In genomic region chr3:138029351-138029750, GRCm38 (mm10) we compare ENCODE assay signal across 11 mouse cellular contexts. TPM values are rescaled to one million over a fixed set of nuclear protein-coding genes. Genes with fewer than 3 reads are reported as not detected.
DNase-seq lines count a peak whose midpoint lies in the region; ATAC-seq lines count a peak whose summit lies in the region.
"Had no signal": no experiment of that assay in that cellular context is flagged by ENCODE, and none has a peak within 500 bp of the region (broad histone marks: within the 10 kb centered on the region; RNA-seq: fewer than 3 reads in every experiment).

No protein-coding gene starts in this region.

- H3K4me2 ChIP-seq in hindbrain, embryonic 13.5 days, result no peak overlapping the region
- H3K4me2 ChIP-seq: limb, embryonic 12.5 days had no signal

- DNase-seq in layer of hippocampus, adult 9-11 months, result peak; percentile 32
- no peak for DNase-seq in layer of hippocampus, adult 9-10 months (ENCODE audit: low spot score)
- DNase-seq in adrenal gland, adult 18-20 months (ENCODE audit: low spot score in 2 of 2), result peak; percentile 35 to 46
- DNase-seq in cerebellum, adult 9-11 months, result peak; percentile 86
- DNase-seq in heart, postnatal 4 days, result peak; percentile 47
- no peak for DNase-seq in embryo, embryonic 10.5 days (ENCODE audit: low spot score)
- DNase-seq in embryo, embryonic 10 days (ENCODE audit: low spot score), result no peak
- DNase-seq: forebrain, postnatal 0 days had no signal

- no peaks in the 10 kb centered on the region for H3K36me3 ChIP-seq in hindbrain, embryonic 13.5 days
- H3K36me3 ChIP-seq: limb, embryonic 12.5 days had no signal

- H3K9ac ChIP-seq in hindbrain, embryonic 13.5 days, result no peak overlapping the region
- H3K9ac ChIP-seq: forebrain, postnatal 0 days; limb, embryonic 12.5 days had no signal

- no peak overlapping the region for H3K27ac ChIP-seq in hindbrain, embryonic 13.5 days
- H3K27ac ChIP-seq: limb, embryonic 12.5 days had no signal

- no peaks in the 10 kb centered on the region for H3K9me3 ChIP-seq in hindbrain, embryonic 13.5 days
- H3K9me3 ChIP-seq: limb, embryonic 12.5 days had no signal

- 90% methylated on average over 5 of the region's 5 CpGs for WGBS in hindbrain, embryonic 13.5 days

- H3K27me3 ChIP-seq in hindbrain, embryonic 13.5 days, result no peaks in the 10 kb centered on the region
- H3K27me3 ChIP-seq: limb, embryonic 12.5 days had no signal

- H3K4me3 ChIP-seq in hindbrain, embryonic 13.5 days, result no peak overlapping the region
- H3K4me3 ChIP-seq: limb, embryonic 12.5 days had no signal

- H3K4me1 ChIP-seq in hindbrain, embryonic 13.5 days (replicated peaks), result no peaks in the 10 kb centered on the region
- H3K4me1 ChIP-seq: limb, embryonic 12.5 days had no signal

- ATAC-seq in hindbrain, embryonic 13.5 days (ENCODE audit: low FRiP score), result no peak
- ATAC-seq: activated CD4-positive, CD25-positive, alpha-beta regulatory T cell, adult 4 months; forebrain, postnatal 0 days had no signal

RNA-seq across cellular contexts. Expression of gene 1110002E22Rik, which starts 35.5 kb away (rescaled TPM):
- under 1 TPM; 0.07 to 0.10 TPM for total RNA-seq in adrenal gland, adult 18-20 months (2021)
- 10 to 100 TPM; 56.0 to 60.4 TPM for total RNA-seq in heart, postnatal 4 days (2021)
- polyA plus RNA-seq in hindbrain, embryonic 13.5 days (2015; fragmentation: Nextera tagmentation; extraction: Ambion mirVana), result 0.12 and 0.18 TPM in 2 replicates
- polyA plus RNA-seq: activated CD4-positive, CD25-positive, alpha-beta regulatory T cell, adult 4 months had no signal

RNA-seq across cellular contexts. Expression of gene Gm5105, which starts 37.8 kb away (rescaled TPM):
- not detected for total RNA-seq in adrenal gland, adult 18-20 months (2021)
- total RNA-seq in heart, postnatal 4 days (2021), result 1 to 10 TPM in 1 of 2 experiments, under 1 TPM in 1; 0.48 to 1.0 TPM
- 0.12 TPM in 1 of 2 replicates, not detected in the other for polyA plus RNA-seq in hindbrain, embryonic 13.5 days (2015; fragmentation: Nextera tagmentation; extraction: Ambion mirVana)
- polyA plus RNA-seq: activated CD4-positive, CD25-positive, alpha-beta regulatory T cell, adult 4 months had no signal

RNA-seq across cellular contexts. Expression of gene Dapp1, which starts 48.0 kb away (rescaled TPM):
- total RNA-seq in adrenal gland, adult 18-20 months (2021), result 1 to 10 TPM; 2.9 to 4.5 TPM
- total RNA-seq in heart, postnatal 4 days (2021), result 1 to 10 TPM; 7.6 to 7.8 TPM
- polyA plus RNA-seq in hindbrain, embryonic 13.5 days (2015; fragmentation: Nextera tagmentation; extraction: Ambion mirVana), result 1.8 and 1.9 TPM in 2 replicates

Comparison
In these comparisons a context has a peak if more than half of its experiments do, and no peak if none do; other contexts are left out.
1. DNase-seq: peak in layer of hippocampus, adult 9-11 months (single experiment), adrenal gland, adult 18-20 months (2 of 2), cerebellum, adult 9-11 months (single experiment) and heart, postnatal 4 days (single experiment); none in layer of hippocampus, adult 9-10 months (single experiment), embryo, embryonic 10.5 days (single experiment) and embryo, embryonic 10 days (single experiment).
2. RNA of gene 1110002E22Rik, which starts 35.5 kb away (total RNA-seq): 56.0 to 60.4 TPM in heart, postnatal 4 days; 0.07 to 0.10 TPM in adrenal gland, adult 18-20 months; every median in the first group is over 10 times any median in the second.